Mouse (Mus musculus) hindbrain, embryonic 12.5 days (tissue): ENCODE measurements around the gene Cacng2. TPM values are rescaled to one million over a fixed set of nuclear protein-coding genes. Genes with fewer than 3 reads are reported as not detected.

ENCODE experiments used
- ATAC-seq: fragments of 200-750 bp; cut with Nextera tagmentation; 2 replicates; pipeline ENCODE4 v1.8.0; 2017; ENCODE audit warnings: moderate TSS enrichment; ENCODE audit not compliant: low FRiP score
- H3K27ac ChIP-seq: fragments of 300-500 bp; sonication (generic); 2 replicates; pipeline ENCODE4 v1.5.1; 2016; ENCODE audit warnings: mild to moderate bottlenecking
- H3K27me3 ChIP-seq: fragments of 300-500 bp; sonication (generic); 2 replicates; pipeline ENCODE4 v1.6.1; 2016; ENCODE audit warnings: mild to moderate bottlenecking
- H3K36me3 ChIP-seq: fragments of 300-500 bp; sonication (generic); 2 replicates; pipeline ENCODE4 v1.6.1; 2016; ENCODE audit warnings: mild to moderate bottlenecking
- H3K4me1 ChIP-seq: fragments of 300-500 bp; sonication (generic); 2 replicates; pipeline ENCODE4 v1.6.1; 2016
- H3K4me2 ChIP-seq: fragments of 300-500 bp; sonication (generic); replicated peaks from 2 replicates; pipeline ENCODE4 v1.6.1; 2016; ENCODE audit warnings: mild to moderate bottlenecking
- H3K4me3 ChIP-seq: fragments of 300-500 bp; sonication (generic); 2 replicates; pipeline ENCODE4 v1.5.1; 2016; ENCODE audit warnings: mild to moderate bottlenecking
- H3K9ac ChIP-seq: fragments of 300-500 bp; sonication (generic); 2 replicates; pipeline ENCODE4 v1.6.1; 2016; ENCODE audit warnings: mild to moderate bottlenecking, moderate library complexity
- H3K9me3 ChIP-seq: fragments of 300-500 bp; sonication (generic); replicated peaks from 2 replicates; pipeline ENCODE4 v1.6.1; 2016; ENCODE audit warnings: mild to moderate bottlenecking
- WGBS: fragments of 180-500 bp; shearing (Covaris S2); methylation state at CpG from one replicate; pipeline ENCODE4 v1.1.7; 2016; 5-methylcytosine and 5-hydroxymethylcytosine counted together
- polyA plus RNA-seq: library from polyadenylated mRNA; unstranded; fragments of >200 nt; fragmentation: Nextera tagmentation; extraction: Ambion mirVana; gene quantifications from 2 replicates; pipeline ENCODE4 v1.2.1, GENCODE M21; 2016

Cacng2 gene
- polyA plus RNA-seq, 1 experiment from 2014 or later, result 4.2 TPM

- Histone ChIP-seq H3K4me3 (no peak overlapping the region), H3K36me3 (no peaks in the 10 kb centered on the region), H3K27ac (no peak overlapping the region), H3K9ac (no peak overlapping the region), H3K4me1 (peaks cover 11% of the 10 kb centered on the region; the same call in 1 of the 2 replicates), H3K9me3 (no peaks in the 10 kb centered on the region), H3K27me3 (peaks cover 5% of the 10 kb centered on the region; the same call in 1 of the 2 replicates), H3K4me2 (no peak overlapping the region)
- ATAC-seq, result no peak
- 80% methylated on average over 5 of the region's 5 CpGs for WGBS
Observed at GRCm38 (mm10) chr15:77988541-77988940, 131.3 kb downstream of the Cacng2 start.

GRCm38 (mm10) chr15:77983391-77983790 is 136.4 kb downstream of the Cacng2 start:
- ATAC-seq, result no peak
- H3K27ac ChIP-seq, result no peak overlapping the region
- H3K36me3 ChIP-seq, result no peaks in the 10 kb centered on the region
- H3K4me3 ChIP-seq, result no peak overlapping the region
- H3K4me2 ChIP-seq, result no peak overlapping the region
- no peaks in the 10 kb centered on the region; the same call in 1 of the 2 replicates for H3K4me1 ChIP-seq
- H3K9ac ChIP-seq, result no peak overlapping the region
- H3K27me3 ChIP-seq, result peaks cover 22% of the 10 kb centered on the region
- WGBS, result 49% methylated on average over 3 of the region's 3 CpGs
- H3K9me3 ChIP-seq, result no peaks in the 10 kb centered on the region

- H3K4me2 ChIP-seq, result no peak overlapping the region
- no peaks in the 10 kb centered on the region; the same call in 1 of the 2 replicates for H3K4me1 ChIP-seq
- H3K36me3 ChIP-seq, result no peaks in the 10 kb centered on the region
- no peak overlapping the region for H3K4me3 ChIP-seq
- peaks cover 22% of the 10 kb centered on the region for H3K27me3 ChIP-seq
- no peaks in the 10 kb centered on the region for H3K9me3 ChIP-seq
- ATAC-seq, result peak; percentile 60
- 26% methylated on average over 18 of the region's 18 CpGs for WGBS
- no peak overlapping the region for H3K27ac ChIP-seq
- H3K9ac ChIP-seq, result no peak overlapping the region
Observed at GRCm38 (mm10) chr15:77982195-77982939, 137.5 kb downstream of the Cacng2 start.

GRCm38 (mm10) chr15:77981181-77981680 is 138.6 kb downstream of the Cacng2 start:
- WGBS, result 69% methylated on average over 5 of the region's 5 CpGs
- ATAC-seq, result no peak
- no peaks in the 10 kb centered on the region for H3K9me3 ChIP-seq

GRCm38 (mm10) chr15:77979427-77979865 is 140.4 kb downstream of the Cacng2 start:
- no peak overlapping the region for H3K4me2 ChIP-seq
- no peak for ATAC-seq
- H3K27ac ChIP-seq, result no peak overlapping the region
- peaks cover 22% of the 10 kb centered on the region for H3K27me3 ChIP-seq
- no peaks in the 10 kb centered on the region; the same call in 1 of the 2 replicates for H3K4me1 ChIP-seq
- no peak overlapping the region for H3K9ac ChIP-seq
- no peaks in the 10 kb centered on the region for H3K9me3 ChIP-seq
- no peaks in the 10 kb centered on the region for H3K36me3 ChIP-seq
- H3K4me3 ChIP-seq, result no peak overlapping the region
- WGBS, result 92% methylated on average over 10 of the region's 10 CpGs

More at GRCm38 (mm10) chr15:77981181-77981680, 138.6 kb downstream of the Cacng2 start:
- Histone ChIP-seq H3K9ac (no peak overlapping the region), H3K27ac (no peak overlapping the region), H3K4me3 (no peak overlapping the region), H3K4me1 (no peaks in the 10 kb centered on the region; the same call in 1 of the 2 replicates), H3K27me3 (peaks cover 22% of the 10 kb centered on the region), H3K36me3 (no peaks in the 10 kb centered on the region), H3K4me2 (no peak overlapping the region)

- no peak overlapping the region for H3K27ac ChIP-seq
- H3K27me3 ChIP-seq, result peaks cover 20% of the 10 kb centered on the region
- H3K4me3 ChIP-seq, result no peak overlapping the region
- no peaks in the 10 kb centered on the region; the same call in 1 of the 2 replicates for H3K4me1 ChIP-seq
- 67% methylated on average over 3 of the region's 3 CpGs for WGBS
- H3K9me3 ChIP-seq, result no peaks in the 10 kb centered on the region
- no peak overlapping the region for H3K4me2 ChIP-seq
- H3K9ac ChIP-seq, result no peak overlapping the region
- no peaks in the 10 kb centered on the region for H3K36me3 ChIP-seq
- ATAC-seq, result no peak
Observed at GRCm38 (mm10) chr15:77977663-77978062, 142.2 kb downstream of the Cacng2 start.

GRCm38 (mm10) chr15:77974165-77974841 is 145.5 kb downstream of the Cacng2 start:
- no peak overlapping the region for H3K4me3 ChIP-seq
- no peaks in the 10 kb centered on the region for H3K36me3 ChIP-seq
- H3K27ac ChIP-seq, result no peak overlapping the region
- no peaks in the 10 kb centered on the region for H3K9me3 ChIP-seq
- no peak overlapping the region for H3K4me2 ChIP-seq
- no peak overlapping the region for H3K9ac ChIP-seq
- peaks cover 7% of the 10 kb centered on the region for H3K27me3 ChIP-seq
- H3K4me1 ChIP-seq, result peaks cover 12% of the 10 kb centered on the region
- no peak for ATAC-seq
- WGBS, result 73% methylated on average over 6 of the region's 6 CpGs

- H3K9me3 ChIP-seq, result no peaks in the 10 kb centered on the region
- H3K4me1 ChIP-seq, result peaks cover 20% of the 10 kb centered on the region
- peak within 1 kb of the TSS; percentile 96 for H3K4me3 ChIP-seq
- under 1% methylated on average over 72 of the region's 72 CpGs for WGBS
- peaks cover 3% of the 10 kb centered on the region; the same call in 1 of the 2 replicates for H3K27me3 ChIP-seq
- H3K9ac ChIP-seq, result peak within 1 kb of the TSS; percentile 97
- peak within 1 kb of the TSS; percentile 96 for H3K4me2 ChIP-seq
- peak; percentile 89 for ATAC-seq
- peak within 1 kb of the TSS; percentile 98 for H3K27ac ChIP-seq
- peaks cover 31% of the 10 kb centered on the region for H3K36me3 ChIP-seq
Observed at GRCm38 (mm10) chr15:77970470-77971292, 149.1 kb downstream of the Cacng2 start, which contains the start of gene Eif3d. Gene Eif3d, minus strand, starts transcription at chr15:77970813.

GRCm38 (mm10) chr15:77969940-77970469 is 149.8 kb downstream of the Cacng2 start:
- H3K4me1 ChIP-seq, result peaks cover 20% of the 10 kb centered on the region
- H3K4me2 ChIP-seq, result peak overlapping the region; percentile 96
- H3K9ac ChIP-seq, result peak overlapping the region; percentile 97
- H3K9me3 ChIP-seq, result no peaks in the 10 kb centered on the region
- H3K4me3 ChIP-seq, result peak overlapping the region; percentile 96
- WGBS, result 3% methylated on average over 15 of the region's 15 CpGs
- H3K36me3 ChIP-seq, result peaks cover 38% of the 10 kb centered on the region
- peaks cover 3% of the 10 kb centered on the region; the same call in 1 of the 2 replicates for H3K27me3 ChIP-seq
- H3K27ac ChIP-seq, result peak overlapping the region; percentile 98
- peak; percentile 61; the same call in 1 of the 2 replicates for ATAC-seq

GRCm38 (mm10) chr15:77965117-77965528 is 154.7 kb downstream of the Cacng2 start:
- H3K4me1 ChIP-seq, result peaks cover 14% of the 10 kb centered on the region
- ATAC-seq, result no peak
- H3K27ac ChIP-seq, result no peak overlapping the region
- H3K9me3 ChIP-seq, result no peaks in the 10 kb centered on the region
- peaks cover 87% of the 10 kb centered on the region for H3K36me3 ChIP-seq
- H3K27me3 ChIP-seq, result no peaks in the 10 kb centered on the region
- WGBS, result 86% methylated on average over 9 of the region's 9 CpGs
- no peak overlapping the region for H3K4me2 ChIP-seq
- H3K4me3 ChIP-seq, result no peak overlapping the region
- no peak overlapping the region for H3K9ac ChIP-seq

- Histone ChIP-seq H3K4me1 (no peaks in the 10 kb centered on the region), H3K4me3 (no peak overlapping the region), H3K27me3 (0 out of 2 replicates have a peak, but pooled peaks cover 3% of the 10 kb centered on the region), H3K9ac (no peak overlapping the region), H3K9me3 (no peaks in the 10 kb centered on the region), H3K4me2 (no peak overlapping the region), H3K36me3 (peaks cover 91% of the 10 kb centered on the region), H3K27ac (no peak overlapping the region)
- 96% methylated on average over 5 of the region's 5 CpGs for WGBS
- ATAC-seq, result no peak
Observed at GRCm38 (mm10) chr15:77962447-77962846, 157.4 kb downstream of the Cacng2 start.
